Mouse (Mus musculus) liver, adult 2 months (tissue): ENCODE measurements around the gene Mea1.

Experiments used
- CTCF ChIP-seq: fragments of 200-500 bp; IDR thresholded peaks from 2 replicates; pipeline ENCODE4 v1.5.1; 2011; ENCODE audit warnings: low read depth, low read length, control low read depth
- POLR2A ChIP-seq: fragments of 200-500 bp; IDR thresholded peaks from 2 replicates; pipeline ENCODE4 v1.6.1; 2011; ENCODE audit warnings: low read length, control low read depth; ENCODE audit not compliant: insufficient read depth; ENCODE audit errors: extremely low read depth

DNA sequence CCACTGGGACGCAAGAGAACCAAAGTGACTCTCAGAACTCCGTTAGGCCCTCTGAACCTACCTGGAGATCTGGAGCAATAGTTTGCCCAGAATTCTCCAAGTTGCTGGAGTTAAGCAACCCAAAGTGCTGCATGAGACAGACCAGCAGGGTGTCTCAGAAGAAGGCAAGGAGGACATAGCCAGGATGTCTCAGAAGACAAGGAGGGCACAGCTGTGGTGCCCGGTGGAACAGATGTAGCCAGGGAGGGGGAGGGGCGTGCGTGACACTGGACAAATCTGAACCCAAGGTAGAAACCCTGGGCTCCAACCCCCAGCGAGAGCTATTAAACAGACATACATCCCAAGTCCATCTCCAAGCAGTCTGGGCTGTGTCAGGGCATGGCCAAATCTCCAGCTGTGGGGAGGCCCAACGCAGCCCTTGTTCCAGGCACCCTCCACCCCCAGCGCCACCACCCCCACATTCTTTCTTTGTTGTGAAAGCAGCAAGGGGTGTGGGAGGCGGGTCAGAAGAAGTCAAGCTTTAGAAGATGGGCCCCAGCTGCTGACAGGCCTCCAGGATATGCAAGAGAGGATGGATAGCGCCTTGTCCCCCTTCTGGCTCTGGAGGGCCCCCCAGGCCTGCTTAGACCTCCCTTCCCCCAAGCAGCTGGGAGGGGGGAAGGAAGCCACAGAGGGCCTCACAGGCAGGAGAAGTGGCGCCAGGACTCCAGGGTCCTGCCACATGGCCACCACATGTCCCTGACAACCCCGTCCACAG is 48.7 kb upstream of the Mea1 start:
- no peak for TF ChIP-seq CTCF
- no peak for TF ChIP-seq POLR2A
